Mouse (Mus musculus) liver, postnatal 0 days (tissue): ENCODE measurements around the gene Rbms1. TPM values are rescaled to one million over a fixed set of nuclear protein-coding genes. Genes with fewer than 3 reads are reported as not detected.

Source experiments
- ATAC-seq: fragments of 200-750 bp; cut with Nextera tagmentation; 2 replicates; pipeline ENCODE4 v1.8.0; 2017; ENCODE audit warnings: mild to moderate bottlenecking, moderate library complexity
- DNase-seq: peaks from one replicate; pipeline ENCODE4 v3.0.0-alpha.2; 2016
- H3K27ac ChIP-seq: fragments of 300-500 bp; sonication (generic); 2 replicates; pipeline ENCODE4 v1.5.1; 2014; ENCODE audit warnings: antibody characterized with exemption, moderate library complexity, mild to moderate bottlenecking, low read depth
- H3K27me3 ChIP-seq: fragments of 300-500 bp; sonication (generic); 2 replicates; pipeline ENCODE4 v1.6.1; 2014; ENCODE audit warnings: low read length, control low read depth, mixed read lengths; ENCODE audit not compliant: insufficient read depth
- H3K36me3 ChIP-seq: fragments of 300-500 bp; sonication (generic); replicated peaks from 2 replicates; pipeline ENCODE4 v1.6.1; 2014; ENCODE audit warnings: mild to moderate bottlenecking, control low read depth, low read length, moderate library complexity, mixed read lengths; ENCODE audit not compliant: insufficient read depth
- H3K4me1 ChIP-seq: fragments of 300-500 bp; sonication (generic); 2 replicates; pipeline ENCODE4 v1.6.1; 2014; ENCODE audit warnings: antibody characterized with exemption, mild to moderate bottlenecking, control low read depth; ENCODE audit not compliant: insufficient read depth
- H3K4me2 ChIP-seq: fragments of 300-500 bp; sonication (generic); 2 replicates; pipeline ENCODE4 v1.6.1; 2014; ENCODE audit warnings: low read depth, mild to moderate bottlenecking, low read length, moderate library complexity, mixed read lengths
- H3K4me3 ChIP-seq: fragments of 300-500 bp; sonication (generic); 2 replicates; pipeline ENCODE4 v1.5.1; 2014; ENCODE audit warnings: low read depth, low read length
- H3K9ac ChIP-seq: fragments of 300-500 bp; sonication (generic); replicated peaks from 2 replicates; pipeline ENCODE4 v1.6.1; 2014; ENCODE audit warnings: mild to moderate bottlenecking, moderate library complexity
- H3K9me3 ChIP-seq: fragments of 300-500 bp; sonication (generic); 2 replicates; pipeline ENCODE4 v1.6.1; 2016; ENCODE audit warnings: mild to moderate bottlenecking, control low read depth, low read length, mixed read lengths
- CTCF ChIP-seq: sonication (generic); IDR thresholded peaks from 2 replicates; pipeline ENCODE4 v1.5.1; 2016; ENCODE audit warnings: antibody characterized with exemption, low read depth
- EP300 ChIP-seq: IDR thresholded peaks from 2 replicates; pipeline ENCODE4 v1.6.1; 2016; ENCODE audit warnings: antibody characterized with exemption, low read depth, mild to moderate bottlenecking
- WGBS: fragments of 180-500 bp; shearing (Covaris S2); extraction: QIAGEN DNeasy Blood & Tissue Kit; methylation state at CpG from one replicate; pipeline ENCODE4 v1.1.7; 2014; ENCODE audit not compliant: insufficient replicate concordance; 5-methylcytosine and 5-hydroxymethylcytosine counted together
- polyA plus RNA-seq: library from polyadenylated mRNA; unstranded; fragments of >200 nt; fragmentation: Nextera tagmentation; extraction: Ambion mirVana; gene quantifications from 2 replicates; pipeline ENCODE4 v1.2.1, GENCODE M21; 2015

The Rbms1 gene
- polyA plus RNA-seq, 1 experiment from 2014 or later: 38.5 TPM

GRCm38 (mm10) chr2:60787088-60787487 lies 175.9 kb downstream of the Rbms1 start:
- H3K36me3 ChIP-seq: peaks cover 35% of the 10 kb centered on the region
- no peak overlapping the region for H3K27ac ChIP-seq
- H3K4me1 ChIP-seq: no peaks in the 10 kb centered on the region
- ATAC-seq (no peak), DNase-seq (no peak)
- TF ChIP-seq CTCF (peak; percentile 40), EP300 (no peak)
- no peaks in the 10 kb centered on the region for H3K27me3 ChIP-seq
- H3K4me2 ChIP-seq: no peak overlapping the region
- H3K4me3 ChIP-seq: no peak overlapping the region
- H3K9me3 ChIP-seq: no peaks in the 10 kb centered on the region
- no peak overlapping the region for H3K9ac ChIP-seq
- 92% methylated on average over 5 of the region's 5 CpGs for whole genome bisulfite sequencing

- Histone ChIP-seq H3K9ac (no peak overlapping the region), H3K4me3 (no peak overlapping the region), H3K27me3 (no peaks in the 10 kb centered on the region), H3K4me2 (no peak overlapping the region), H3K9me3 (no peaks in the 10 kb centered on the region), H3K27ac (no peak overlapping the region), H3K4me1 (no peaks in the 10 kb centered on the region), H3K36me3 (peaks cover 41% of the 10 kb centered on the region)
- TF ChIP-seq EP300: no peak
- TF ChIP-seq CTCF: no peak
- 84% methylated on average over 10 of the region's 10 CpGs for WGBS
- ATAC-seq (no peak), DNase-seq (no peak)
These were observed 176.7 kb downstream of the Rbms1 start for GRCm38 (mm10) chr2:60786289-60786688.

GRCm38 (mm10) chr2:60774501-60774900 lies 188.5 kb downstream of the Rbms1 start:
- Histone ChIP-seq H3K9ac (no peak overlapping the region), H3K4me3 (no peak overlapping the region), H3K4me2 (no peak overlapping the region), H3K9me3 (peaks cover 3% of the 10 kb centered on the region; the same call in 1 of the 2 replicates), H3K27me3 (no peaks in the 10 kb centered on the region), H3K4me1 (no peaks in the 10 kb centered on the region), H3K36me3 (peaks cover 49% of the 10 kb centered on the region), H3K27ac (no peak overlapping the region)
- 18% methylated on average over 3 of the region's 3 CpGs for WGBS
- peak; percentile 10; the same call in 1 of the 2 replicates for ATAC-seq
- no peak for DNase-seq
- TF ChIP-seq CTCF (no peak), EP300 (no peak)

- ATAC-seq (no peak), DNase-seq (no peak)
- H3K36me3 ChIP-seq: peaks cover 52% of the 10 kb centered on the region
- H3K4me2 ChIP-seq: no peak overlapping the region
- H3K27me3 ChIP-seq: no peaks in the 10 kb centered on the region
- H3K27ac ChIP-seq: no peak overlapping the region
- H3K4me3 ChIP-seq: no peak overlapping the region
- H3K9me3 ChIP-seq: peaks cover 3% of the 10 kb centered on the region; the same call in 1 of the 2 replicates
- WGBS: 86% methylated on average over 5 of the region's 5 CpGs
- no peak overlapping the region for H3K9ac ChIP-seq
- no peaks in the 10 kb centered on the region for H3K4me1 ChIP-seq
- TF ChIP-seq CTCF: no peak
- no peak for TF ChIP-seq EP300
These were observed 189.4 kb downstream of the Rbms1 start for GRCm38 (mm10) chr2:60773592-60773991.

- Histone ChIP-seq H3K9me3 (0 out of 2 replicates have a peak, but pooled peaks cover 3% of the 10 kb centered on the region), H3K27ac (no peak overlapping the region), H3K27me3 (no peaks in the 10 kb centered on the region), H3K36me3 (peaks cover 41% of the 10 kb centered on the region), H3K9ac (no peak overlapping the region), H3K4me1 (no peaks in the 10 kb centered on the region), H3K4me2 (no peak overlapping the region), H3K4me3 (no peak overlapping the region)
- ATAC-seq (no peak), DNase-seq (no peak)
- TF ChIP-seq CTCF (no peak), EP300 (no peak)
- 83% methylated on average over 8 of the region's 8 CpGs for WGBS
These were observed 196.6 kb downstream of the Rbms1 start for GRCm38 (mm10) chr2:60766420-60766819.

- 86% methylated on average over 9 of the region's 9 CpGs for WGBS
- no peak overlapping the region for H3K9ac ChIP-seq
- H3K4me1 ChIP-seq: no peaks in the 10 kb centered on the region
- DNase-seq (no peak), ATAC-seq (no peak)
- no peak overlapping the region for H3K4me3 ChIP-seq
- no peaks in the 10 kb centered on the region for H3K9me3 ChIP-seq
- H3K36me3 ChIP-seq: peaks cover 49% of the 10 kb centered on the region
- H3K4me2 ChIP-seq: no peak overlapping the region
- H3K27ac ChIP-seq: no peak overlapping the region
- no peak for TF ChIP-seq CTCF
- no peak for TF ChIP-seq EP300
- H3K27me3 ChIP-seq: no peaks in the 10 kb centered on the region
These were observed 206.8 kb downstream of the Rbms1 start for GRCm38 (mm10) chr2:60756218-60756617.

- no peak overlapping the region for H3K4me3 ChIP-seq
- no peak for TF ChIP-seq CTCF
- TF ChIP-seq EP300: no peak
- DNase-seq: no peak
These were observed 207.9 kb downstream of the Rbms1 start for GRCm38 (mm10) chr2:60755101-60755500.

More at GRCm38 (mm10) chr2:60755101-60755500, 207.9 kb downstream of the Rbms1 start:
- no peak overlapping the region for H3K27ac ChIP-seq
- H3K36me3 ChIP-seq: peaks cover 45% of the 10 kb centered on the region
- H3K9ac ChIP-seq: no peak overlapping the region
- no peak for ATAC-seq
- no peaks in the 10 kb centered on the region for H3K27me3 ChIP-seq
- no peaks in the 10 kb centered on the region for H3K9me3 ChIP-seq
- 94% methylated on average over 7 of the region's 7 CpGs for WGBS
- H3K4me1 ChIP-seq: no peaks in the 10 kb centered on the region
- H3K4me2 ChIP-seq: no peak overlapping the region
